Mouse (Mus musculus) megakaryocyte, embryonic 14.5 days (primary cell): ENCODE results near the gene Dnajc13. TPM values are rescaled to one million over a fixed set of nuclear protein-coding genes. Genes with fewer than 3 reads are reported as not detected.

ENCODE experiments used
- H3K27me3 ChIP-seq: replicated peaks from 2 replicates; pipeline ENCODE3; 2012; ENCODE audit warnings: inconsistent platforms
- H3K36me3 ChIP-seq: replicated peaks from 2 replicates; pipeline ENCODE3; 2012; ENCODE audit warnings: low read length, inconsistent platforms, mixed read lengths
- H3K4me1 ChIP-seq: 2 replicates; pipeline ENCODE4 v1.6.1; 2012; ENCODE audit warnings: inconsistent platforms
- H3K4me3 ChIP-seq: replicated peaks from 2 replicates; pipeline ENCODE3; 2012; ENCODE audit warnings: moderate library complexity, mild to moderate bottlenecking, inconsistent platforms
- H3K9me3 ChIP-seq: 2 replicates; pipeline ENCODE4 v1.6.1; 2012; ENCODE audit warnings: inconsistent platforms
- FLI1 ChIP-seq: IDR thresholded peaks from 2 replicates; pipeline ENCODE4 v1.6.1; 2012; ENCODE audit warnings: low read length, inconsistent platforms, mixed read lengths
- GATA1 ChIP-seq: IDR thresholded peaks from 3 replicates; pipeline ENCODE4 v1.6.1; 2012; ENCODE audit warnings: mixed read lengths, low read length, inconsistent platforms, borderline replicate concordance
- polyA plus RNA-seq: library from polyadenylated mRNA; stranded (reverse); fragments of >175 nt; gene quantifications from 2 replicates; pipeline ENCODE4 v1.2.3, GENCODE M21; 2012; ENCODE audit warnings: low replicate concordance; ENCODE audit not compliant: insufficient read depth

Gene Dnajc13
- polyA plus RNA-seq, 1 experiment: 3.0 TPM

DNA sequence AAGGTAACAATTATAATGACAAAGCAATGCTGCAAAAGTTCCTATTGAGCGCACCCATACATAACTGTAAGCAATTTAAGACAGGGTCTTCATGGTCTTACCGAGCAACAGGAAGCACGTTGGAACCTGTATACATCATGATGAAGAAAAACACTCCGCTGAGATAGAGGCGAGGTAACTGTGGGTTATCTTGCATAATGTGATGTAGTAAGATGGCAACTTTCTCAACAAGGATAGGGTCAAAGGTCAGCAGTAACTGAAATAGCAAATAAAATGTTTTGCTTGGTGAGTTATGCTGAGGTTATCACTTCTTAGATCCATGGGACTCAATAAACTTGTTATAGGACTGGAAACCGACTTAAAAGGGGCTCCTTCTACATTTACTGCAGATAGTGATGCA lies 70.2 kb downstream of the Dnajc13 start:
- Histone ChIP-seq H3K4me3 (no peak overlapping the region), H3K9me3 (no peaks in the 10 kb centered on the region), H3K27me3 (no peaks in the 10 kb centered on the region), H3K4me1 (no peaks in the 10 kb centered on the region), H3K36me3 (peaks cover 96% of the 10 kb centered on the region)
- TF ChIP-seq FLI1: no peak
- TF ChIP-seq GATA1: no peak

GRCm38 (mm10) chr9:104189657-104190056 lies 73.1 kb downstream of the Dnajc13 start:
- H3K36me3 ChIP-seq: peaks cover 88% of the 10 kb centered on the region

DNA sequence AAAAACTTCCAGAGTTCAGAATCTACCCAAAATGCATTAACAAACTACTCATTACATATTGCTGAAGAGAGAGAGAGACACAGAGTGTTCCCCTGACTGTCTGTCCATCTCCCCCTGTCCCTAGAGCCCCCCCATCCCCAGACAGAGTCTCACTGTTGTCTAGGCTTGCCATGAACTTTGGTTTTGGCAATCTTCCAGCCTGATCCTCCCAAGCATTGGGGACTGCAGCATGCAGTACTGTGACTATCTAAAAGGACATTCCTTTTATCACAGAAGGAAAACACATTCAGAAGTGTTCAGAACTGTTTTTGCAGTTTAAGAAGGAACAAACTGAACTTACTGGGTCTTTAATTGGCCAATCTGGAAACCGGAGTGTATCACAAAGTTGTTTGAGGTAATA lies 74.0 kb downstream of the Dnajc13 start:
- no peaks in the 10 kb centered on the region for H3K27me3 ChIP-seq
- TF ChIP-seq GATA1 (no peak), FLI1 (no peak)
- H3K4me3 ChIP-seq: no peak overlapping the region
- no peaks in the 10 kb centered on the region for H3K4me1 ChIP-seq
- H3K9me3 ChIP-seq: no peaks in the 10 kb centered on the region
- peaks cover 88% of the 10 kb centered on the region for H3K36me3 ChIP-seq

More at GRCm38 (mm10) chr9:104189657-104190056, 73.1 kb downstream of the Dnajc13 start:
- no peak overlapping the region for H3K4me3 ChIP-seq
- no peaks in the 10 kb centered on the region for H3K9me3 ChIP-seq
- TF ChIP-seq GATA1: no peak
- no peak for TF ChIP-seq FLI1
- H3K27me3 ChIP-seq: no peaks in the 10 kb centered on the region
- no peaks in the 10 kb centered on the region for H3K4me1 ChIP-seq

DNA sequence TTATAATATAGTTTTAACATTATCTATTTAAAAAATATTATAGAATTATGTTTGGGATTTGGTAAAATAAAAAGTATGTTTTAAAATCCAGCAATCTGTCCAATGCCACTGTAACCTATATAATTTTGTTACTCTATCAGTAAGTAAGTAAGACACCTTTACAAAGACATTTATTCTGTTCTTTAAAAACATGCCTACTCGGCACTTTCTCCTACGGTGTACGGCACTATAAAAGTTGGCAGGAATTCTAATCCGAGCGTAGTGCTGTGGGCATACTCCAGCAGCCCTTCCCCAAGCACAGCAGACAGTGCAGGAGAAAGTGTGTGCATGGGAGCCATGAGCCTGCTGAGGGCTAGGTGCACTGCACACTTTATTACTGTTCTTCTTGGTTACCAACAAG lies 75.7 kb downstream of the Dnajc13 start:
- peaks cover 90% of the 10 kb centered on the region for H3K36me3 ChIP-seq
- TF ChIP-seq GATA1: no peak
- no peaks in the 10 kb centered on the region for H3K27me3 ChIP-seq
- no peaks in the 10 kb centered on the region for H3K4me1 ChIP-seq
- H3K9me3 ChIP-seq: no peaks in the 10 kb centered on the region
- no peak overlapping the region for H3K4me3 ChIP-seq

- Histone ChIP-seq H3K4me1 (no peaks in the 10 kb centered on the region), H3K9me3 (no peaks in the 10 kb centered on the region), H3K27me3 (no peaks in the 10 kb centered on the region), H3K36me3 (peaks cover 91% of the 10 kb centered on the region), H3K4me3 (no peak overlapping the region)
- TF ChIP-seq FLI1 (no peak), GATA1 (no peak)
Measured at GRCm38 (mm10) chr9:104183181-104183580, 79.5 kb downstream of the Dnajc13 start.

- TF ChIP-seq FLI1: no peak
- TF ChIP-seq GATA1: no peak
- Histone ChIP-seq H3K4me1 (no peaks in the 10 kb centered on the region), H3K27me3 (no peaks in the 10 kb centered on the region), H3K4me3 (no peak overlapping the region), H3K9me3 (no peaks in the 10 kb centered on the region), H3K36me3 (peaks cover 92% of the 10 kb centered on the region)
Measured at GRCm38 (mm10) chr9:104182328-104182727, 80.4 kb downstream of the Dnajc13 start.

GRCm38 (mm10) chr9:104181626-104182025 lies 81.1 kb downstream of the Dnajc13 start:
- TF ChIP-seq GATA1 (no peak), FLI1 (no peak)
- Histone ChIP-seq H3K4me3 (no peak overlapping the region), H3K9me3 (no peaks in the 10 kb centered on the region), H3K36me3 (peaks cover 93% of the 10 kb centered on the region), H3K27me3 (no peaks in the 10 kb centered on the region), H3K4me1 (no peaks in the 10 kb centered on the region)

DNA sequence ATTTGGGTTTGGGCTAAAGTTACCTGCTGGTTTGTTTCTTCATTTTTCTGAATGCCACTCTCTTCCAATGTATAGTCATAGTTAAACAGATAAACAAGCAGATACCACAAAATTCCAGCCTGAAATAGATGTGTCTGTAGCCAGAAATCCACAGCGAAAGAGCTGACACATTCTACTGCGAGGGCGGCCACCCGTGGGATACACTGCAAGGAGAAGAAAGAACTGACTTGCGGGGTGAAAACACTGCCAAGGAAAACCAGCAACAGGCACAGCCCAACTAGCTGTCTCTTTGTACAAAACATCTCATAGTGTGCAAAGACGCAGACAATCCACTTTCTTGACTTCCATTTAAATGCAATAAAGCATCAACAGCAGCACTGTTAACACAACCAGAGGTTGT lies 82.7 kb downstream of the Dnajc13 start:
- H3K27me3 ChIP-seq: no peaks in the 10 kb centered on the region
- no peak overlapping the region for H3K4me3 ChIP-seq
- H3K36me3 ChIP-seq: peaks cover 99% of the 10 kb centered on the region
- no peaks in the 10 kb centered on the region for H3K9me3 ChIP-seq
- TF ChIP-seq FLI1 (no peak), GATA1 (no peak)
- H3K4me1 ChIP-seq: no peaks in the 10 kb centered on the region

- H3K36me3 ChIP-seq: peaks cover 92% of the 10 kb centered on the region
Measured at GRCm38 (mm10) chr9:104172342-104172741, 90.4 kb downstream of the Dnajc13 start.

GRCm38 (mm10) chr9:104171651-104172050 lies 91.1 kb downstream of the Dnajc13 start:
- H3K4me1 ChIP-seq: no peaks in the 10 kb centered on the region
- H3K4me3 ChIP-seq: no peak overlapping the region
- H3K27me3 ChIP-seq: no peaks in the 10 kb centered on the region
- H3K36me3 ChIP-seq: peaks cover 92% of the 10 kb centered on the region
- TF ChIP-seq GATA1: no peak
- no peak for TF ChIP-seq FLI1
- no peaks in the 10 kb centered on the region for H3K9me3 ChIP-seq

More at GRCm38 (mm10) chr9:104172342-104172741, 90.4 kb downstream of the Dnajc13 start:
- H3K9me3 ChIP-seq: no peaks in the 10 kb centered on the region
- TF ChIP-seq GATA1: no peak
- TF ChIP-seq FLI1: no peak
- H3K4me1 ChIP-seq: no peaks in the 10 kb centered on the region
- H3K4me3 ChIP-seq: no peak overlapping the region
- H3K27me3 ChIP-seq: no peaks in the 10 kb centered on the region

DNA sequence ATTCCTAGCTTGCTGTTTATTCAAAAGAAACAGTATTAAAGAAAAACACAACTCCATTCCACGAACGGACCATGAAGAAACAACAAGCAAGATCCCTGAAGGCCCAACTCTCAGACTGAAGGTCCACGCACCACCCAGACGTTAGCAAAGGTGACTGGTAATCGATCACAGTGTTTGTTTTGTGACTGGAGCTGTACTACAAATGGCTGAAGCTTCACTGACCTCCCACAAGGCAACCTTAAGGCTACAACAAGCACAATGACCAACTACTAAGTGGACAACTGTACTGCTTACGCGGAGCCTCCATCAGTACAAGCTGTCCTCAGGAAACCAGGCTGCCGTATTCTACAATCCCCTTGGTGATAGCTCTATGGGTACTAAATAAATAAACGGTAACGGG lies 92.7 kb downstream of the Dnajc13 start:
- TF ChIP-seq GATA1: no peak
- no peak for TF ChIP-seq FLI1
- peaks cover 92% of the 10 kb centered on the region for H3K36me3 ChIP-seq

More for the DNA sequence above, 92.7 kb downstream of the Dnajc13 start:
- Histone ChIP-seq H3K27me3 (no peaks in the 10 kb centered on the region), H3K4me1 (no peaks in the 10 kb centered on the region), H3K4me3 (no peak overlapping the region), H3K9me3 (no peaks in the 10 kb centered on the region)
